Mouse (Mus musculus) embryonic facial prominence, embryonic 11.5 days (tissue): Measurements from ENCODE around the gene Tmem37. TPM values are rescaled to one million over a fixed set of nuclear protein-coding genes. Genes with fewer than 3 reads are reported as not detected.

Experiments
- ATAC-seq: fragments of 200-750 bp; cut with Nextera tagmentation; replicated peaks from 2 replicates; pipeline ENCODE4 v1.8.0; 2017; ENCODE audit warnings: low read depth; ENCODE audit not compliant: insufficient number of reproducible peaks, low FRiP score, low TSS enrichment
- DNase-seq: peaks from one replicate; pipeline ENCODE4 v3.0.0-alpha.2; 2015; ENCODE audit warnings: low spot score
- H3K27ac ChIP-seq: fragments of 300-500 bp; sonication (generic); replicated peaks from 2 replicates; pipeline ENCODE4 v1.5.1; 2014; ENCODE audit warnings: mild to moderate bottlenecking, low read depth, low read length, control low read depth
- H3K27me3 ChIP-seq: fragments of 300-500 bp; sonication (generic); 2 replicates; pipeline ENCODE4 v1.6.1; 2014; ENCODE audit warnings: mild to moderate bottlenecking, low read length, moderate library complexity, mixed read lengths; ENCODE audit not compliant: control insufficient read depth, insufficient read depth
- H3K36me3 ChIP-seq: fragments of 300-500 bp; sonication (generic); replicated peaks from 2 replicates; pipeline ENCODE4 v1.6.1; 2014; ENCODE audit warnings: low read depth, mild to moderate bottlenecking, low read length, moderate library complexity, mixed read lengths; ENCODE audit not compliant: control insufficient read depth, insufficient read depth
- H3K4me1 ChIP-seq: fragments of 300-500 bp; sonication (generic); 2 replicates; pipeline ENCODE4 v1.6.1; 2014; ENCODE audit warnings: low read length, mixed read lengths; ENCODE audit not compliant: control insufficient read depth, insufficient read depth
- H3K4me2 ChIP-seq: fragments of 300-500 bp; sonication (generic); 2 replicates; pipeline ENCODE4 v1.6.1; 2014; ENCODE audit warnings: low read depth, mild to moderate bottlenecking, control low read depth, low read length, moderate library complexity
- H3K4me3 ChIP-seq: fragments of 300-500 bp; sonication (generic); 2 replicates; pipeline ENCODE4 v1.5.1; 2014; ENCODE audit warnings: low read depth, low read length, control low read depth
- H3K9ac ChIP-seq: fragments of 300-500 bp; sonication (generic); replicated peaks from 2 replicates; pipeline ENCODE4 v1.6.1; 2014; ENCODE audit warnings: mild to moderate bottlenecking, control low read depth, low read length
- H3K9me3 ChIP-seq: fragments of 300-500 bp; sonication (generic); replicated peaks from 2 replicates; pipeline ENCODE4 v1.6.1; 2016; ENCODE audit warnings: mild to moderate bottlenecking, low read length, inconsistent platforms, mixed read lengths; ENCODE audit not compliant: control insufficient read depth
- WGBS: fragments of 180-500 bp; shearing (Covaris S2); extraction: QIAGEN DNeasy Blood & Tissue Kit; methylation state at CpG from one replicate; pipeline ENCODE4 v1.1.7; 2014; 5-methylcytosine and 5-hydroxymethylcytosine counted together
- polyA plus RNA-seq: library from polyadenylated mRNA; unstranded; fragments of >200 nt; fragmentation: Nextera tagmentation; extraction: Ambion mirVana; gene quantifications from 2 replicates; pipeline ENCODE4 v1.2.1, GENCODE M21; 2014

Gene Tmem37
- polyA plus RNA-seq = 6.1 and 8.9 TPM in 2 replicates

- Histone ChIP-seq H3K9me3 (no peaks in the 10 kb centered on the region), H3K27me3 (no peaks in the 10 kb centered on the region), H3K4me3 (peak within 1 kb of the TSS; percentile 31), H3K9ac (no peak within 1 kb of the TSS), H3K4me1 (no peaks in the 10 kb centered on the region), H3K36me3 (no peaks in the 10 kb centered on the region), H3K27ac (no peak within 1 kb of the TSS), H3K4me2 (peak within 1 kb of the TSS; percentile 81)
- 1% methylated on average over 40 of the region's 40 CpGs for WGBS
- ATAC-seq = peak; percentile 71
- peak; percentile 79 for DNase-seq
Measured at GRCm38 (mm10) chr1:120073519-120074306, at the start of gene Tmem37. TSS of gene Tmem37 (minus strand) at chr1:120074074.

DNA sequence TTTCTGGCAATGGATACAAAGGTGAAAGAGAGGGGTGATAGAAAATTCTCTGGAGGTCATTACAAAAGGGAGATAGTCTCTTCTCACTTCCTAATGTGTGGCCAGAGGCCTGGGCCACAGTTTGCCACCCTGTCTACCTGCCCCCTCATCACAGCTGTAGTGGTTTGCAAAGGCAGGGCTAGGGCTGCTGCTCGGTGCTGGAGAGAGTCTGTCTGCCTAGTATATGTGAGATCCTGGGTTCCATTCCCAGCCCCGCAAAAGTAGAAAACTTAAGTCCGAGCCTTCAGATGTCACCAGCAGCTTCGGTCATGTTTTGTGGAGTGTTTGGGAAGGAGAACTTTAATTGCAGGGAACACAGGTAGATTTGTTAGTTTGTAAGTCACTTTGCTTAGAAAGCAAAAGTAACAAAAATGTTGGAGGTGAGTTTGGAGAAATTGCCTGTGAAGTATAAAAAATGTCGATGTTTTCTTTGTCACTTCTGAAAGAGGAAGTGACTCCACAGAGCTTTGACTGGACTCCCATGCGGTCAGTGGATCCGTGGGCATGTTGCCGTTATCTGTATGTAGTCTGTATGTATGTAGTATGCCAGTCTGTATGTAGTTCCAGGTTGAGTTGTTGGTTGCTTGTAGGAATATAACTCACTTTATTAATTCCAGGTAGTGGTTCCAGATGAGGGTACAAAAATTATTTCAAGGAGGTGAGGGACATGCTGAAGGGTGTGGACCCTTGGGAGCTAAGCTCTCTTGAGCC, 48.9 kb upstream of the Tmem37 start:
- ATAC-seq = no peak
- Histone ChIP-seq H3K4me2 (no peak overlapping the region), H3K27me3 (no peaks in the 10 kb centered on the region), H3K4me3 (no peak overlapping the region), H3K4me1 (peaks cover 2% of the 10 kb centered on the region; the same call in 1 of the 2 replicates), H3K9ac (no peak overlapping the region), H3K9me3 (no peaks in the 10 kb centered on the region), H3K27ac (no peak overlapping the region), H3K36me3 (no peaks in the 10 kb centered on the region)
- DNase-seq = no peak
- 91% methylated on average over 8 of the region's 8 CpGs for WGBS

DNA sequence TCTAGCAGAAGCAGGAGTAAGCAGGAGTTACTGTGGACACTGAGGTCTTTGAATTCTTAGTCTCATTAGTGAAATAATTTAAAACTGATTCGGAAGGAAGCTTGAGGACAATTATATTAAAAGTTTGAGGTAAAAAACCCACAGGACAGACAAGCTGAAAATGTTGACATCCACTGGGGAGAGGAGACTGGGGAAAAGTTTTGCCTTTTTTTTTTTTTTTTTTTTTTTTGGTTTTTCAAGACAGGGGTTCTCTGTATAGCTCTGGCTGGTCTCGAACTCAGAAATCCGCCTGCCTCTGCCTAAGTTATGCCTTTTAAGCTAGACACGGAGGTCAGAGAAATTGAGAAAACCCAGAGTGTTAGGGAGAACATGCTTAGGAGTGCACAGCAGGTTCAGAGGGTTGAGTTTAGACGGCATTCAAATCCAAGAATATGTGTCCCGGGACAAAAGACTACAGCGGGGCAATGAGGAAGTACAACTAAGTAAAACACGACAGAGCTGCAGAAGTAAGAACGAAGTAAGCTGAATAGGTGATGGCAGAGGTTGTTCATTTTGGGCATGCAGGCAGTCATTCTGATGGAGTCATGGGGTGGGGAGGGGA, 48.2 kb upstream of the Tmem37 start:
- Histone ChIP-seq H3K9ac (peak overlapping the region; percentile 63), H3K27me3 (no peaks in the 10 kb centered on the region), H3K36me3 (no peaks in the 10 kb centered on the region), H3K9me3 (no peaks in the 10 kb centered on the region), H3K4me3 (peak overlapping the region; percentile 43), H3K27ac (peak overlapping the region; percentile 30; the same call in 1 of the 2 replicates), H3K4me2 (peak overlapping the region; percentile 68), H3K4me1 (peaks cover 2% of the 10 kb centered on the region; the same call in 1 of the 2 replicates)
- no peak for DNase-seq
- ATAC-seq = no peak
- WGBS = 86% methylated on average over 9 of the region's 9 CpGs

DNA sequence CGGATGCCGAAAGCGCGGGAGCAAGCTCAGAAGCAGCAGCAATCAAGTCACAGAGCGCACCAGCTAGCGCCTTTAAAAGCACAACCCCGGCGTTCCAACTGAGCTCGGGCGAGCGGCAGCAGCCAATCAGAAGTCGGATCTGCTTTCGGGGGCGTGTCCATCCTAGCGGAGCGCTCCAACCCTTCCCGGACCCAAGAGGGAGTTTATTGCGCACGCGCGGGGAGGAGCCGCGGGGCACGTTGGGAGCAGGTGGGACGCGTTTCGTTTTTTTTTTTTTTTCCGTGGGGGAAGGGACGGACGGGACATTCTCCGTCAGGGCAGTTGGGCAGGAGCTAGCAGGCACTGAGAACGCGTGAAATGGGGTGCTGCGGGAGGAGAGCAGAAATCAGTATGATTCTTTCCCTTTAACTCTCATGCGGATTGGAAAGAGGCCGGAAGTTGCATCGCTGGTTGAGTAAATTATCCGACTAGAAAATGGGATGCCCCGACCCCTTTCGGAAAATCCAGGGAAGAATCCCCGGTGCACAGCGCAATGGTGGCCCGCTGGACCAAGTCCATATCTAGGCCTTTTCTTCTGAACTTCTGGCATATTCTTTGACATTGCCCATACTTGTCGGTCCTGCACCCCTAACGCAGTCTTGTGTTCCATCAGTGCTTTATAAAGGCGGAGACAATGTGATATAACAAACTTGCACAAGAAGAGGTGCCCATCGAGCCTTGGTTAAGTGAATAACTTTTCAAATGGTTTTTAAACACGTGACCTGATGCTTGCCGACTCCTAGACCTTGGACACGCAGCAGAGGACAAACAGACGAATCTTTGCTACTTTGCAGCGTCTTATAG, 47.3 kb upstream of the Tmem37 start, which contains the start of the genes Dbi and 3110009E18Rik:
Dbi (minus strand) TSS at position 110 of the 843 bp plus-strand sequence.
3110009E18Rik (plus strand) TSS at position 219 of the 843 bp plus-strand sequence.
- Histone ChIP-seq H3K4me2 (peak within 1 kb of the TSS; percentile 77), H3K9me3 (no peaks in the 10 kb centered on the region), H3K4me1 (peaks cover 2% of the 10 kb centered on the region; the same call in 1 of the 2 replicates), H3K4me3 (peak within 1 kb of the TSS; percentile 43), H3K27me3 (no peaks in the 10 kb centered on the region), H3K9ac (peak within 1 kb of the TSS; percentile 65), H3K27ac (peak within 1 kb of the TSS; percentile 30), H3K36me3 (no peaks in the 10 kb centered on the region)
- DNase-seq (peak; percentile 99), ATAC-seq (peak; percentile 88)
- WGBS = 2% methylated on average over 52 of the region's 52 CpGs

GRCm38 (mm10) chr1:120120141-120120968, 46.5 kb upstream of the Tmem37 start:
- Histone ChIP-seq H3K27me3 (no peaks in the 10 kb centered on the region), H3K4me1 (peaks cover 2% of the 10 kb centered on the region; the same call in 1 of the 2 replicates), H3K27ac (peak overlapping the region; percentile 30), H3K36me3 (peaks cover 3% of the 10 kb centered on the region), H3K4me2 (peak overlapping the region; percentile 77), H3K4me3 (peak overlapping the region; percentile 43), H3K9me3 (no peaks in the 10 kb centered on the region), H3K9ac (peak overlapping the region; percentile 65)
- DNase-seq (peak; percentile 24), ATAC-seq (peak; percentile 71)
- 4% methylated on average over 24 of the region's 24 CpGs for WGBS

DNA sequence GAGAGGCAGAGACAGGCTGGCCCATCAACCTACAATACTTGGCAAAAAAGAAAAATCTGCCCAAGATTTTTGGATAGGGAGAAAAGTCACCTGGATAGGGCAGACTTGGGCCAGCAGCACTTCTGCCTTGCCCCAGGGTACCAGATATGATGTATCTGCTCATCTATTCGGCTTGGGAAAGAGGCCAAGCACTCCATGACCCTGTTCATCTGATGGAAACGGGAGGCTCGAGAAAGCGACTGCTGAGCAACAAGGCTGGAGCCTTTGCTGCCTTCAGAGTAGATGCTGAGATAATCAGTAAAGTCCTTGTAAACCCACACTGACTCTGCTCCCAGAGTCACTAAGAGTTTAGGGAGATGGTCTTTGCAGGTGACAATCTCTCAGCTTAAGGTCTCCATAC, 45.5 kb upstream of the Tmem37 start:
- H3K9me3 ChIP-seq = no peaks in the 10 kb centered on the region
- H3K27me3 ChIP-seq = no peaks in the 10 kb centered on the region
- ATAC-seq (no peak), DNase-seq (no peak)
- H3K4me1 ChIP-seq = peaks cover 2% of the 10 kb centered on the region; the same call in 1 of the 2 replicates
- H3K27ac ChIP-seq = no peak overlapping the region
- peaks cover 12% of the 10 kb centered on the region for H3K36me3 ChIP-seq
- no peak overlapping the region for H3K4me2 ChIP-seq
- H3K9ac ChIP-seq = no peak overlapping the region
- no peak overlapping the region for H3K4me3 ChIP-seq
- 86% methylated on average over 4 of the region's 4 CpGs for WGBS
